Mouse (Mus musculus) midbrain, embryonic 10.5 days (tissue): Measurements from ENCODE around the gene Chn2. TPM values are rescaled to one million over a fixed set of nuclear protein-coding genes. Genes with fewer than 3 reads are reported as not detected.

ENCODE experiments used
- DNase-seq: peaks from one replicate; pipeline ENCODE4 v3.0.0-alpha.2; 2017; ENCODE audit warnings: low spot score
- H3K27ac ChIP-seq: fragments of 300-500 bp; sonication (generic); replicated peaks from 2 replicates; pipeline ENCODE4 v1.5.1; 2016; ENCODE audit warnings: mild to moderate bottlenecking
- H3K27me3 ChIP-seq: fragments of 300-500 bp; sonication (generic); 2 replicates; pipeline ENCODE4 v1.6.1; 2016; ENCODE audit warnings: low read depth, mild to moderate bottlenecking; ENCODE audit not compliant: poor library complexity, severe bottlenecking
- H3K36me3 ChIP-seq: fragments of 300-500 bp; sonication (generic); 2 replicates; pipeline ENCODE4 v1.6.1; 2016; ENCODE audit warnings: mild to moderate bottlenecking, moderate library complexity
- H3K4me1 ChIP-seq: fragments of 300-500 bp; sonication (generic); 2 replicates; pipeline ENCODE4 v1.6.1; 2016
- H3K4me3 ChIP-seq: fragments of 300-500 bp; sonication (generic); 2 replicates; pipeline ENCODE4 v1.5.1; 2016; ENCODE audit warnings: mild to moderate bottlenecking, moderate library complexity
- H3K9me3 ChIP-seq: fragments of 300-500 bp; sonication (generic); replicated peaks from 2 replicates; pipeline ENCODE4 v1.6.1; 2016; ENCODE audit warnings: mild to moderate bottlenecking
- WGBS: fragments of 180-500 bp; shearing (Covaris S2); methylation state at CpG from one replicate; pipeline ENCODE4 v1.1.7; 2016; 5-methylcytosine and 5-hydroxymethylcytosine counted together
- polyA plus RNA-seq: library from polyadenylated mRNA; unstranded; fragments of >200 nt; fragmentation: Nextera tagmentation; extraction: Ambion mirVana; gene quantifications from 2 replicates; pipeline ENCODE4 v1.2.1, GENCODE M21; 2016

Gene Chn2
- polyA plus RNA-seq, 1 experiment from 2014 or later = 17.3 TPM

- 85% methylated on average over 6 of the region's 6 CpGs for WGBS
Measured at GRCm38 (mm10) chr6:54063878-54064277, 24.5 kb downstream of the Chn2 start.

DNA sequence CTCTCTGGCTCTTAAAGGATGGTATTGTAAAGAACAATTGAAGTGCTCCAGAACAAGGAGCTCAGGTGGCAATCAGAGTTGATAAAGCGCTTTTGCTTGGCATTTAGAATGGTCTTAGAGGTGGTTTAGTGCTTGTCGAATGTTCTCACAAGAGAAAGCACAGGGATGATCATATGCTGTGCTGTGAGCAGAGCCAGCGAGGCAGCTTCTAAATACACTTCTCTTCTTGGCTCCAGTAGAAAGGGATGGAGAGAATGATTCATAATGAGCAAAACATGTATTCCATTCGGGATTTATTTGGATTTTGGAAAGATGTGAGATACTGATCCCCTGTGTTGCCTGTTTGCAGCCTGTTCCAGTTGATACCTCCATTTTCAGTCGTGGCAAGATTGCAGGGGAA is 28.0 kb downstream of the Chn2 start:
- 83% methylated on average over 5 of the region's 5 CpGs for WGBS
- peaks cover 8% of the 10 kb centered on the region for H3K4me1 ChIP-seq
- no peaks in the 10 kb centered on the region for H3K27me3 ChIP-seq
- H3K36me3 ChIP-seq = no peaks in the 10 kb centered on the region
- no peaks in the 10 kb centered on the region for H3K9me3 ChIP-seq
- no peak overlapping the region for H3K27ac ChIP-seq
- no peak for DNase-seq
- no peak overlapping the region for H3K4me3 ChIP-seq

More at GRCm38 (mm10) chr6:54063878-54064277, 24.5 kb downstream of the Chn2 start:
- Histone ChIP-seq H3K27me3 (no peaks in the 10 kb centered on the region), H3K4me1 (peaks cover 15% of the 10 kb centered on the region; the same call in 1 of the 2 replicates), H3K4me3 (no peak overlapping the region), H3K27ac (no peak overlapping the region), H3K36me3 (no peaks in the 10 kb centered on the region), H3K9me3 (no peaks in the 10 kb centered on the region)
- no peak for DNase-seq

DNA sequence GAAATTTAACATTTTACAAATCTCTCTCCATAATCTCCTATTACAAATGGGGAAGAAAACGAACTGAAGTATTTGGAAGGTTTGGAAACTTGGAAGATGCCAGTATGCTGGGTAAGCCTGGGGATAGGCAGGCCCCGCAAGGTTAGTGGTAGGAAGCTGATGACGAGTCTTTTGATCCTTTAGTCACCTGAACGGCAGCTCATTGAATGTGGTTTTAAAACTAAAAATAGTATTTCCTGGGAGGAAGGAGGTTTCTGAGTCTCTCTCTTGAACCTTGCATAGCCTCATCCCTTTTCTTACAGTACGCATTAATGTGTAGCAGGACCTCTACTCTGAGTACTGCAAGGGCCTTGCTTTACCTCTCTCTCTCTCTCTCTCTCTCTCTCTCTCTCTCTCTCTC is 29.5 kb downstream of the Chn2 start:
- no peak overlapping the region for H3K4me3 ChIP-seq
- H3K4me1 ChIP-seq = peaks cover 6% of the 10 kb centered on the region
- no peaks in the 10 kb centered on the region for H3K9me3 ChIP-seq
- no peak for DNase-seq
- no peaks in the 10 kb centered on the region for H3K36me3 ChIP-seq
- H3K27me3 ChIP-seq = no peaks in the 10 kb centered on the region
- H3K27ac ChIP-seq = no peak overlapping the region
- 84% methylated on average over 5 of the region's 5 CpGs for WGBS

DNA sequence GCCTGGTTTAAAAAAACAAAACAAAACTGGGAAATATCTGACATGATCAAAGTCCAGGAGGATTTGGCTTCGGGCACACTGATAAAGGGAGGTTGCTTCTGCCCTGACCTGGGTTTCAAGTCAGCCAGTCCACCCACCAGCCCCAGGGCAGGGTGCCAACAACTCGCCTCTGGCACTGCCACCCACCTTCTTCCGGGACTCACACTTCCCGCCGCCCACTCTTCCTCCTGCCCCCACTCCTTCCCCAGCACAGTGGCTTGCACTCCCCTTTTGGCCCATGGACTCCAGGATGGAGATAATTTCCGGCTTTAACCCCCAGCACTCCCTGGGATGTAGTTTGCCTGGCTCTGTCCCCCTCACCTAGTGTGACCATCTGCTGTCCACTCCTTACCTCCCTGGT is 31.4 kb downstream of the Chn2 start:
- no peaks in the 10 kb centered on the region for H3K9me3 ChIP-seq
- DNase-seq = no peak
- no peak overlapping the region for H3K27ac ChIP-seq
- no peaks in the 10 kb centered on the region for H3K36me3 ChIP-seq
- no peaks in the 10 kb centered on the region for H3K27me3 ChIP-seq
- no peak overlapping the region for H3K4me3 ChIP-seq
- peaks cover 21% of the 10 kb centered on the region for H3K4me1 ChIP-seq
- 74% methylated on average over 6 of the region's 6 CpGs for WGBS

- Histone ChIP-seq H3K27ac (no peak overlapping the region), H3K9me3 (no peaks in the 10 kb centered on the region), H3K27me3 (no peaks in the 10 kb centered on the region), H3K4me3 (no peak overlapping the region), H3K36me3 (no peaks in the 10 kb centered on the region), H3K4me1 (peaks cover 21% of the 10 kb centered on the region)
- DNase-seq = no peak
- WGBS = 89% methylated on average over 4 of the region's 4 CpGs
Measured at GRCm38 (mm10) chr6:54071478-54071877, 32.1 kb downstream of the Chn2 start.

DNA sequence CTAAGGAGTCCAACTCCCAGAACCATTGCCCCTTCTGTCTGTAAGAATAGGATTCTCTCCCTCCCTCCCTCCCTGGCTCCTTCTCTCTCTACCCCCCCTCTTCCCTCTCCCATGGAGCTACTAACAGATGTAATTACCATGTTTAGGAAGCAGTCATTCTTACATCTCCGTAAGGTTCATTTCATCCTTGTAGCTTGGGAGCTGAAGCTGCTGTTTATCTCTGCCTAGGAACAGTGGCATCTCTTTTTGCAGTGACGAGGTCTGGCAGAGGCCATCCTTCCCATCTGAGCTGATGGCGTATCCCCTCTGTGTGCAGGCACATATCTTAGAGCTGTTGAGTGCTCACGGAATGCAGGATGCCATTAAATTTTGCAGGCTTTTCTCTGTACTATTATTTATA is 35.1 kb downstream of the Chn2 start:
- Histone ChIP-seq H3K36me3 (no peaks in the 10 kb centered on the region), H3K4me3 (no peak overlapping the region), H3K9me3 (no peaks in the 10 kb centered on the region), H3K27me3 (no peaks in the 10 kb centered on the region), H3K4me1 (peaks cover 21% of the 10 kb centered on the region), H3K27ac (no peak overlapping the region)
- no peak for DNase-seq
- WGBS = 67% methylated on average over 4 of the region's 4 CpGs

DNA sequence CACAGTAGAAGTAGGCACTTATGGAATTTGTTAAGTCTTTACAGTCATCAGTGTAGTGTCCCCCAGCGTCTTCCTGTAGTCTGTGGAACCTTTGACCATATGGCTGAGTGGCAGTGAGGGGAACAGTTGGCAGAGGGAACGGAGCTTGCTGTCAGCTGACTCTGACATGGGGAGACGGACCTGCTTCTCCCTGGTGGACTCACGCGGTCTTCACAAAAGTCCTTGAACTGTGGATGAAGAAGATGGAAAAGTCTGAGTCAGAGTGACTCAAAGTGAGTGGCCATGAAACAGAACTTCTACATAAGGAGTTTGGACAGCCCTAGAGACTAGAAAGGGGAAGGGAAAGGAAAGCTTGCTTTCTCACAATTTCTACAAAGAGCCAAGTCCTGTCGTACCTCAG is 36.1 kb downstream of the Chn2 start:
- Histone ChIP-seq H3K27me3 (no peaks in the 10 kb centered on the region), H3K4me3 (no peak overlapping the region), H3K27ac (no peak overlapping the region), H3K4me1 (peaks cover 21% of the 10 kb centered on the region), H3K36me3 (no peaks in the 10 kb centered on the region), H3K9me3 (no peaks in the 10 kb centered on the region)
- DNase-seq = no peak
- 92% methylated on average over 6 of the region's 6 CpGs for WGBS

DNA sequence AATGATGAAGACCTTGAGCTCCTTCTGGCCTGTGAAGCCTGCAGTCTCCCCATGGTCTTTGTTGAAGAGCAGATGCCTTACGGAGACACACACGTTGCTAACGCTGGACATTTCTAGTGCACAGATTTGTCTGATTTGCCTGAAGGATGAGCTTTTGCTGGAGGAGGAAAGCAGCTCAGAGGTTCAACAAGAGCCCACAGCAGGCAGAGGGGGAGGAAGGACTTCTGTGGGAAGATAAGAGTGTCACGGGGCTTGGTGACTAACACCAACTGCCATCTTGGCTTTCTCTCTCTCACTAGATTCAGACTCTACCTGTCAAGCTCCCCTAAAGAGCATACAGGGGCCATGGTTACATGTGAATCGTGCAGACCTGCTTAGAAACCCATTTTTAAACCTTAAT is 37.3 kb downstream of the Chn2 start:
- H3K27ac ChIP-seq = no peak overlapping the region
- peaks cover 18% of the 10 kb centered on the region for H3K4me1 ChIP-seq
- DNase-seq = no peak
- H3K36me3 ChIP-seq = no peaks in the 10 kb centered on the region
- H3K27me3 ChIP-seq = no peaks in the 10 kb centered on the region
- WGBS = 88% methylated on average over 5 of the region's 5 CpGs
- H3K9me3 ChIP-seq = no peaks in the 10 kb centered on the region
- no peak overlapping the region for H3K4me3 ChIP-seq

DNA sequence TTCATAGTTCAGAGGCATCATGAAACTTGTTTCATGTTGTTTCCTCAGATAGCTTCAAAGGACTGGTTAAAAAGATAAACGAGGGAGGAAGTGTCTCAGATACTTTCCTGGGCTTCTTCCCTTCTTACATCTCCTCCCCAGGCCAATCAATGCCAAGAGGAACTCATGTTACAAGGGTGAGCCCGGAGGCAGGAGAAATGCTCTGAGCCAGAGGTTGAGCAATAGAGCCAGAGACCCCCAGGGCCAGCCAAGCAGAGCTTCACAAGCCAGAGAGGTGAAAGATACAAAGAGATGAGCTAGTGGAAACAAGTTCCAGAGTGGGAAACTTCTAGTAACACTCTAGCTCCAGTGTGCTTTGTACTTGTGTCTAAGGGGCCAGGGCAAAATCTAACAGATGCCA is 38.9 kb downstream of the Chn2 start:
- no peak overlapping the region for H3K4me3 ChIP-seq
- WGBS = 71% methylated on average over 2 of the region's 2 CpGs

GRCm38 (mm10) chr6:54079881-54080280 is 40.5 kb downstream of the Chn2 start:
- DNase-seq = no peak
- Histone ChIP-seq H3K27ac (no peak overlapping the region), H3K4me1 (peaks cover 14% of the 10 kb centered on the region), H3K36me3 (no peaks in the 10 kb centered on the region), H3K27me3 (no peaks in the 10 kb centered on the region), H3K4me3 (no peak overlapping the region), H3K9me3 (no peaks in the 10 kb centered on the region)
- 87% methylated on average over 2 of the region's 2 CpGs for WGBS

More for the DNA sequence above, 38.9 kb downstream of the Chn2 start:
- Histone ChIP-seq H3K36me3 (no peaks in the 10 kb centered on the region), H3K4me1 (peaks cover 18% of the 10 kb centered on the region), H3K9me3 (no peaks in the 10 kb centered on the region), H3K27me3 (no peaks in the 10 kb centered on the region), H3K27ac (no peak overlapping the region)
- DNase-seq = no peak

GRCm38 (mm10) chr6:54080518-54081285 is 41.3 kb downstream of the Chn2 start:
- H3K27ac ChIP-seq = no peak overlapping the region

GRCm38 (mm10) chr6:54082576-54082975 is 43.2 kb downstream of the Chn2 start:
- Histone ChIP-seq H3K36me3 (no peaks in the 10 kb centered on the region), H3K4me3 (no peak overlapping the region), H3K4me1 (peaks cover 15% of the 10 kb centered on the region), H3K27ac (no peak overlapping the region), H3K27me3 (no peaks in the 10 kb centered on the region), H3K9me3 (no peaks in the 10 kb centered on the region)
- DNase-seq = no peak
- WGBS = 88% methylated on average over 2 of the region's 2 CpGs

More at GRCm38 (mm10) chr6:54080518-54081285, 41.3 kb downstream of the Chn2 start:
- 91% methylated on average over 15 of the region's 15 CpGs for WGBS
- DNase-seq = no peak
- Histone ChIP-seq H3K9me3 (no peaks in the 10 kb centered on the region), H3K4me1 (peaks cover 9% of the 10 kb centered on the region; the same call in 1 of the 2 replicates), H3K4me3 (no peak overlapping the region), H3K27me3 (no peaks in the 10 kb centered on the region), H3K36me3 (no peaks in the 10 kb centered on the region)

- Histone ChIP-seq H3K4me3 (no peak overlapping the region), H3K27ac (no peak overlapping the region), H3K9me3 (no peaks in the 10 kb centered on the region), H3K27me3 (no peaks in the 10 kb centered on the region), H3K4me1 (peaks cover 15% of the 10 kb centered on the region), H3K36me3 (no peaks in the 10 kb centered on the region)
- DNase-seq = no peak
- WGBS = 82% methylated on average over 6 of the region's 6 CpGs
Measured at GRCm38 (mm10) chr6:54084046-54084445, 44.7 kb downstream of the Chn2 start.
